Mouse (Mus musculus) forebrain, postnatal 0 days (tissue): ENCODE data around the gene Otos. TPM values are rescaled to one million over a fixed set of nuclear protein-coding genes. Genes with fewer than 3 reads are reported as not detected.
A peak's percentile ranks its signal among the peaks of the same experiment; 100 is the strongest.

ENCODE experiments used
- ATAC-seq: fragments of 200-750 bp; cut with Nextera tagmentation; 2 replicates; pipeline ENCODE4 v1.8.0; 2017; ENCODE audit warnings: mild to moderate bottlenecking, moderate library complexity
- DNase-seq: peaks from one replicate; pipeline ENCODE4 v3.0.0-alpha.2; 2015
- H3K27ac ChIP-seq: fragments of 300-500 bp; sonication (generic); 2 replicates; pipeline ENCODE4 v1.5.1; 2014; ENCODE audit warnings: low read depth, mild to moderate bottlenecking, antibody characterized with exemption, low read length, moderate library complexity, mixed read lengths
- H3K27me3 ChIP-seq: fragments of 300-500 bp; sonication (generic); 2 replicates; pipeline ENCODE4 v1.6.1; 2014; ENCODE audit warnings: mild to moderate bottlenecking, low read length, mixed read lengths; ENCODE audit not compliant: insufficient read depth
- H3K36me3 ChIP-seq: fragments of 300-500 bp; sonication (generic); 2 replicates; pipeline ENCODE4 v1.6.1; 2014; ENCODE audit warnings: mild to moderate bottlenecking, moderate library complexity; ENCODE audit not compliant: insufficient read depth
- H3K4me1 ChIP-seq: fragments of 300-500 bp; sonication (generic); 2 replicates; pipeline ENCODE4 v1.6.1; 2014; ENCODE audit warnings: antibody characterized with exemption; ENCODE audit not compliant: insufficient read depth
- H3K4me2 ChIP-seq: fragments of 300-500 bp; sonication (generic); 2 replicates; pipeline ENCODE4 v1.6.1; 2014; ENCODE audit warnings: low read depth, mild to moderate bottlenecking, moderate library complexity
- H3K4me3 ChIP-seq: fragments of 300-500 bp; sonication (generic); 2 replicates; pipeline ENCODE4 v1.5.1; 2014; ENCODE audit warnings: low read depth, low read length, mixed read lengths
- H3K9ac ChIP-seq: fragments of 300-500 bp; sonication (generic); 2 replicates; pipeline ENCODE4 v1.6.1; 2014; ENCODE audit warnings: mild to moderate bottlenecking
- H3K9me3 ChIP-seq: fragments of 300-500 bp; sonication (generic); 2 replicates; pipeline ENCODE4 v1.6.1; 2016; ENCODE audit warnings: low read length
- CTCF ChIP-seq: sonication (generic); IDR thresholded peaks from 2 replicates; pipeline ENCODE4 v1.5.1; 2016; ENCODE audit warnings: antibody characterized with exemption, control low read depth, low read depth
- WGBS: fragments of 180-500 bp; shearing (Covaris S2); extraction: QIAGEN DNeasy Blood & Tissue Kit; methylation state at CpG from one replicate; pipeline ENCODE4 v1.1.7; 2014; 5-methylcytosine and 5-hydroxymethylcytosine counted together
- polyA plus RNA-seq: library from polyadenylated mRNA; unstranded; fragments of >200 nt; fragmentation: Nextera tagmentation; extraction: Ambion mirVana; gene quantifications from 2 replicates; pipeline ENCODE4 v1.2.1, GENCODE M21; 2015
- total RNA-seq: library from RNA; depleted of rRNA; stranded (reverse); fragments of >200 nt; gene quantifications from 2 replicates; pipeline ENCODE4 v1.2.3, GENCODE M21; 2014; rRNA removed

Gene Otos
- total RNA-seq (0.08 TPM in 1 of 2 replicates, not detected in the other), polyA plus RNA-seq (0.21 and 0.92 TPM in 2 replicates)

DNA sequence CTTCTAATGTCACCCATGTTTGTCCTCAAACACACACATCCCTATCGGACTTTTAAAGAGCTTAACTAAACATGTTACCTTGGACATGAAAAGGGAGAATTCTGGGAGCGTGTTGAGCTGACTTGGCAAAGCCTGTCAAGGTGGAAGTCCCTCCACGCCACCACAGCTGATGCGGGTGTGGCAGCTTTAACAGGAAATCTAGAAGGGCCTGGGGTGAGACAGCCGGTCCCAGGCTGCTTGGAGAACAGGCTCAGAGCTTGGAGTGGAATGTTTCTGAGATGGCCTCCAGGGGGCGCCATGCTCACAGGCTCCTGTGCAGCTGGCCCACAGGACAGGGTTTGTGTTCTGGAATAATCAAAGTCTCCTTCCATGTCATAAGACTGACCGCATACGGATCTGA, at the start of gene Otos:
Otos (minus strand) TSS at position 169 of the 400 bp plus-strand sequence.
- peak; percentile 83 for TF ChIP-seq CTCF
- no peak within 1 kb of the TSS for H3K4me2 ChIP-seq
- no peaks in the 10 kb centered on the region; the same call in 1 of the 2 replicates for H3K27me3 ChIP-seq
- peak; percentile 81 for DNase-seq
- no peak within 1 kb of the TSS for H3K27ac ChIP-seq
- no peak within 1 kb of the TSS for H3K9ac ChIP-seq
- H3K36me3 ChIP-seq: no peaks in the 10 kb centered on the region
- 25% methylated on average over 8 of the region's 8 CpGs for WGBS
- H3K4me1 ChIP-seq: no peaks in the 10 kb centered on the region
- H3K9me3 ChIP-seq: no peaks in the 10 kb centered on the region
- H3K4me3 ChIP-seq: no peak within 1 kb of the TSS
- peak; percentile 74 for ATAC-seq

DNA sequence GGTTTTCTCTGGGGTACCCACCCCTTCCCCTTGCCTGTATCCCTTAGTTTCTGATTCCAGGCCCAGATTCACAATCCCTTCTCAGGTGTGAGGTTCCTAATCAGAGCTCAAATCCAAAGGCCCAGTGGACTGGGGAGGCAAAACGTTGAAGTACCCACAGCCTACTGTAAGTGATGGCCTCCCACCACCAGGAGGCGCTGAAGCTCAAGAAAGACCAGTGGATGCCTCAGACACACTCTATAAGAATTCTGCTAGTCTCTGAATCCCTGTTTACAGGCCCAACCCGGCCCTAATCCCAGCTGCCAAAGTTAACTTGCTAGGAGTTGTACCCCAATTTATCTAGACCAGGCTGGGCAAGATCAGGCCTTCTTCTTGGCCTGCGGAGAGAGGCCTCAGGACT, 48.2 kb upstream of the Otos start:
- DNase-seq: peak; percentile 82
- peak; percentile 73 for TF ChIP-seq CTCF
- Histone ChIP-seq H3K4me2 (no peak overlapping the region), H3K4me3 (no peak overlapping the region), H3K4me1 (0 out of 2 replicates have a peak, but pooled peaks cover 4% of the 10 kb centered on the region), H3K27me3 (no peaks in the 10 kb centered on the region), H3K36me3 (no peaks in the 10 kb centered on the region), H3K27ac (no peak overlapping the region), H3K9ac (no peak overlapping the region), H3K9me3 (no peaks in the 10 kb centered on the region)
- 26% methylated on average over 4 of the region's 4 CpGs for WGBS
- ATAC-seq: peak; percentile 74

DNA sequence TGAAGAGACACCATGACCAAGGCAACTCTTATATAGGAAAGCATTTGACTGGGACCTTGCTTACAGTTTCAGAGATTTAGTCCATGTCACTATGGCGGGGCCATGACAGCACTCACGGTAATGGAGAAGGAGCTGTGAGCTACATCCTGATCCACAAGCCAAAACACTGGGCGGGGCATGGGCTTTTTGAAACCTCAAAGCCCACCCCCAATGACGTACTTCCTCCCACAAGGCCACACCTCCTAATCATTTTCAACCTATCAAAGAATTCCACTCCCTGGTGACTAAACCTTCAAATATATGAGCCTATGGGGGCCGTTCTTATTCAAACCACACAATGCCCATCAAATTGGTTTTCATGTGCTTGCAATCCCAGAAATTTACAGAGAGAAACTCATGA, 47.1 kb upstream of the Otos start:
- Histone ChIP-seq H3K4me3 (no peak overlapping the region), H3K27ac (no peak overlapping the region), H3K36me3 (no peaks in the 10 kb centered on the region), H3K9ac (no peak overlapping the region), H3K9me3 (no peaks in the 10 kb centered on the region), H3K4me2 (no peak overlapping the region), H3K27me3 (no peaks in the 10 kb centered on the region), H3K4me1 (0 out of 2 replicates have a peak, but pooled peaks cover 4% of the 10 kb centered on the region)
- DNase-seq: no peak
- TF ChIP-seq CTCF: no peak
- ATAC-seq: no peak
- WGBS: 87% methylated on average over 5 of the region's 5 CpGs

DNA sequence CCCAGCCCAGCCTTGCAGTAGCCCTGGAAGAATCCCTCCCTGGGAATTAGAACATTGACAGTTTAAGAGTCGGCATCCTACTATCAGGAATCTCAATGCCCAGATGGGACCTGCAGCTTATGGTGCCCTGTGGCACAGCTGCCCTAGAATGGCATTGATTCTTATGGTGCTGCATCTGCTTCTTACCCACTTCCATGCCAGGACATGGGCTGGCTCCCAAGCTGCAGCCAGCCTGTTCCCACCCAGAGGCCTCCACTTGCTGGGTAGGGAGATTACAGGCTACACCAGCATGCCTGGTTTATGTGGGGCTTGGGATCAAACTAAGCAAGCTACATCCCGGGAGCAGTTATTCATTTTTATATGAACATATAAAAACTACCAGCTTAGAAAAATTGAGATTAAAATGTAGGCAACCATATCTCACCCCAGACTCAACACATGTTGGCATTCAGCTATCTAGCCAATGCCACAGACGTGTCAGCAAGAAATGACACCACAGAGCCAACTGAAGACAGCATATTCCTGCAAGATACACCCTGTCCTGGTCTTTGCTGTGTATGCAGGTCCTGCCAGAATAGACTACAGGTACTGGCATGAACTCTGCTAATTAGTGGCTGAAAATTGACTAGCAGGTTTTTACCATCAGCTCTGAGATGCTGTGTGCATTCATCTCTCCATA, 42.7 kb upstream of the Otos start:
- H3K9ac ChIP-seq: no peak overlapping the region
- H3K9me3 ChIP-seq: no peaks in the 10 kb centered on the region
- H3K4me3 ChIP-seq: no peak overlapping the region
- H3K4me1 ChIP-seq: no peaks in the 10 kb centered on the region
- H3K36me3 ChIP-seq: no peaks in the 10 kb centered on the region
- no peak overlapping the region for H3K4me2 ChIP-seq
- no peak overlapping the region for H3K27ac ChIP-seq
- TF ChIP-seq CTCF: no peak
- no peak for DNase-seq
- H3K27me3 ChIP-seq: no peaks in the 10 kb centered on the region
- 60% methylated on average over 3 of the region's 3 CpGs for WGBS
- peak; percentile 61 for ATAC-seq

DNA sequence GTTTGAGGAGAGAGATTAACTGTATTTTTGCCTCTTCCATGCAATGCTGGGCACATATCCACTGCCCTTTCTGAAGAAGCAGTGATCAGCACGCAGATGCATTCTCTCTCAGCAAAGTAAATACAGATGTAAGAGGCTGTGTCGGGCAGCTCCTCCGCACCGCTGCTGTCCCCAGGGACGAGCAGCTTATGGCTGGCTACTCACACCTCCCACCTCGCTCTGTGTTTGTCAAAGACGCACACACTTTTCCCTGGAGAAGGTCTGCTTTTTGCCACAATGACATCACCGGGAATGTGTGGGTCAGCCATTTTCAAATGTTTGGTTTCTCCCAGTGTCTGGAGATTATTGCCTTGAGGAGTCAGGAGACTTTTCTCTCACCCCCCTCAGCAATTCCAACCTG, 38.4 kb upstream of the Otos start:
- ATAC-seq (no peak), DNase-seq (no peak)
- Histone ChIP-seq H3K4me3 (no peak overlapping the region), H3K9ac (no peak overlapping the region), H3K27me3 (no peaks in the 10 kb centered on the region), H3K9me3 (no peaks in the 10 kb centered on the region), H3K4me1 (no peaks in the 10 kb centered on the region), H3K36me3 (no peaks in the 10 kb centered on the region), H3K27ac (no peak overlapping the region), H3K4me2 (no peak overlapping the region)
- WGBS: 54% methylated on average over 8 of the region's 8 CpGs
- no peak for TF ChIP-seq CTCF

DNA sequence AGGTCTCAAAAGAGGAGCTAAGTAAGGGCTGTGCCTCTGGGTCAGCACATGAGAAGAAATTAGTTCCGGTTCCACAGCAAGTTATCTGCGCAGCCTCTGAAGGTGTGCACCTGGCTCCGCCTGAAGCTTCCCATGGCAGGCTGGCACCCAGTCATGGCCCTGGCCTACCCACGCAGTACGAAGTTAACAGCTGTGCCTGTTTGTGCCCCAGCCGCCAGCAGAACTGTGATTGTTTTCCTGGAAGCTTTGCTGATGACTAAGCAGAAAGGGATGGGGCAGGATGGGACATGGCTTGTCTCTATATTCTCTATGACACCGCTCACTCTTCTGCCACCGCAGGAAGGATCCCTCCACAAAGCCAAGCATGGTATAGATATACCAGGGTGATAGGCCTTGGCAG, 34.5 kb upstream of the Otos start:
- TF ChIP-seq CTCF: no peak
- DNase-seq: no peak
- no peak overlapping the region for H3K4me2 ChIP-seq
- H3K9ac ChIP-seq: no peak overlapping the region
- no peaks in the 10 kb centered on the region for H3K9me3 ChIP-seq
- H3K4me1 ChIP-seq: peaks cover 16% of the 10 kb centered on the region; the same call in 1 of the 2 replicates
- H3K36me3 ChIP-seq: no peaks in the 10 kb centered on the region
- ATAC-seq: 0 out of 2 replicates have a peak, but pooled peaks have one; percentile 16
- H3K4me3 ChIP-seq: no peak overlapping the region
- H3K27ac ChIP-seq: no peak overlapping the region
- 84% methylated on average over 8 of the region's 8 CpGs for WGBS
- no peaks in the 10 kb centered on the region for H3K27me3 ChIP-seq
